Mouse (Mus musculus): ENCODE results near the gene Ssh3. TPM values are rescaled to one million over a fixed set of nuclear protein-coding genes. Genes with fewer than 3 reads are reported as not detected.
A peak's percentile ranks its signal among the peaks of the same experiment; 100 is the strongest.

The Ssh3 gene
- polyA plus RNA-seq, 1 experiment from 2014 or later = 17.4 TPM

GRCm38 (mm10) chr19:4302936-4303639 is 34.1 kb upstream of the Ssh3 start:
- Histone ChIP-seq H3K27me3 (no peaks in the 10 kb centered on the region), H3K9me3 (no peaks in the 10 kb centered on the region), H3K4me3 (peak overlapping the region; percentile 25), H3K4me1 (peaks cover 74% of the 10 kb centered on the region), H3K4me2 (peak overlapping the region; percentile 57), H3K36me3 (no peaks in the 10 kb centered on the region; the same call in 1 of the 2 replicates), H3K9ac (peak overlapping the region; percentile 65), H3K27ac (peak overlapping the region; percentile 89)
- 64% methylated on average over 7 of the region's 7 CpGs for WGBS
- no peak for ATAC-seq (ENCODE audit: insufficient number of reproducible peaks, insufficient read depth, low FRiP score, low TSS enrichment, low read depth)

DNA sequence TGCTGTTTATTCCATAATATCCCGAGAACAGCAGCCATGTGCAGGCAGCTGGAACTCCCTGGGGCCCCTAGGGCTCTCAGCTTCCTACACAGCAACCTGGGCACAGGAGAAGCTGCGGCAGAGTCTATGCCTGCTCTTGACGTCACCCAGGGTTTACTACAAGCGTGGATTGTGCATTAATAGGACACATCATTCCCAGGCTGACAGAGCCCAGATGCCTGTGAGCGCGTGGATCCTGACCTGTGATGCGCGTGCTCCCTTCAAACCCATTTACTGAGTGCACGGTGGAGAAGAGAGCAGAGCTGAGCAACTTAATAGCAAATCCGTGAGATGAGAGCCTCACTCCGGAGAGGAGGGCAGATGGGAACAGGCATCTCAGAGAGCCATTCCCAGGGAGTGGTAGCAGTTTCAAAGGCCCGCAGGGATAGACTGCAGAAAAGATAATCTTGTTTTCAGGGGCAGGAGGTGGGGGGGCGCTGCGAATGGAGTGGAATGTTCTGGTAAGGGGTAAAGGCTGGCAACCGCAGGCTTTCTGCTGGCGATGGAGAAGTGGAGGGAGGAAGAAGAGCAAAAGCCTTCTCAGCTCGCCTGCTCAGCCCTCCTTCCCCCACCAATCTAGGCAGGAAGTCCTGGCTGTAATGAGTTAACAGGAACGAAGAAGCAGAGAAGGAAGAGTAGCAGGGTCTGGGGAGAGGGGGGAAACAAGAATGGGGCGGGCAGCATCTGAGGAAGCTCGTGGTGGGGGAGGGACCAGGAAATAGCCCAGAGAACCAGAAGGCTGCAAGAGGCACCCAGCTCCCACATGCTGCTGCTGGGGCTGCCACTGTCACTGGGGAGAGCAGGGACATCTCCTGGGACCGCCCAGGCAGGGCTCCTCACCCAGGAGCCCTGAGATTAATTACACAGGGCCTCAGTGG is 33.0 kb upstream of the Ssh3 start:
- peak overlapping the region; percentile 25 for H3K4me3 ChIP-seq
- H3K9ac ChIP-seq = peak overlapping the region; percentile 65

GRCm38 (mm10) chr19:4300852-4301734 is 32.1 kb upstream of the Ssh3 start:
- Histone ChIP-seq H3K36me3 (peaks cover 6% of the 10 kb centered on the region; the same call in 1 of the 2 replicates), H3K4me2 (peak overlapping the region; percentile 57), H3K9me3 (no peaks in the 10 kb centered on the region), H3K9ac (peak overlapping the region; percentile 65), H3K27ac (peak overlapping the region; percentile 89), H3K27me3 (no peaks in the 10 kb centered on the region), H3K4me1 (peaks cover 67% of the 10 kb centered on the region), H3K4me3 (peak overlapping the region; percentile 25; the same call in 1 of the 2 replicates)
- 66% methylated on average over 11 of the region's 11 CpGs for WGBS
- ATAC-seq (ENCODE audit: insufficient number of reproducible peaks, insufficient read depth, low FRiP score, low TSS enrichment, low read depth) = no peak

More for the DNA sequence above, 33.0 kb upstream of the Ssh3 start:
- peak overlapping the region; percentile 57 for H3K4me2 ChIP-seq
- peak overlapping the region; percentile 89 for H3K27ac ChIP-seq
- peaks cover 75% of the 10 kb centered on the region for H3K4me1 ChIP-seq
- no peak for ATAC-seq (ENCODE audit: insufficient number of reproducible peaks, insufficient read depth, low FRiP score, low TSS enrichment, low read depth)
- peaks cover 6% of the 10 kb centered on the region; the same call in 1 of the 2 replicates for H3K36me3 ChIP-seq
- 15% methylated on average over 21 of the region's 21 CpGs for WGBS
- no peaks in the 10 kb centered on the region for H3K9me3 ChIP-seq
- no peaks in the 10 kb centered on the region for H3K27me3 ChIP-seq

GRCm38 (mm10) chr19:4300271-4300704 is 31.3 kb upstream of the Ssh3 start:
- Histone ChIP-seq H3K36me3 (peaks cover 13% of the 10 kb centered on the region), H3K9ac (0 out of 2 replicates have a peak overlapping the region, but pooled peaks have one; percentile 27), H3K4me3 (no peak overlapping the region), H3K27me3 (no peaks in the 10 kb centered on the region), H3K4me1 (peaks cover 67% of the 10 kb centered on the region), H3K4me2 (no peak overlapping the region), H3K27ac (no peak overlapping the region; the same call in 1 of the 2 replicates), H3K9me3 (no peaks in the 10 kb centered on the region)
- no peak for ATAC-seq (ENCODE audit: insufficient number of reproducible peaks, insufficient read depth, low FRiP score, low TSS enrichment, low read depth)
- 60% methylated on average over 7 of the region's 7 CpGs for WGBS

GRCm38 (mm10) chr19:4299574-4300270 is 30.7 kb upstream of the Ssh3 start:
- no peak overlapping the region for H3K4me2 ChIP-seq
- 0 out of 2 replicates have a peak overlapping the region, but pooled peaks have one; percentile 27 for H3K9ac ChIP-seq
- 83% methylated on average over 6 of the region's 6 CpGs for WGBS
- no peaks in the 10 kb centered on the region for H3K9me3 ChIP-seq
- H3K27ac ChIP-seq = no peak overlapping the region
- H3K27me3 ChIP-seq = no peaks in the 10 kb centered on the region
- H3K4me3 ChIP-seq = no peak overlapping the region
- no peak for ATAC-seq (ENCODE audit: insufficient number of reproducible peaks, insufficient read depth, low FRiP score, low TSS enrichment, low read depth)
- H3K36me3 ChIP-seq = peaks cover 18% of the 10 kb centered on the region
- peaks cover 66% of the 10 kb centered on the region for H3K4me1 ChIP-seq

DNA sequence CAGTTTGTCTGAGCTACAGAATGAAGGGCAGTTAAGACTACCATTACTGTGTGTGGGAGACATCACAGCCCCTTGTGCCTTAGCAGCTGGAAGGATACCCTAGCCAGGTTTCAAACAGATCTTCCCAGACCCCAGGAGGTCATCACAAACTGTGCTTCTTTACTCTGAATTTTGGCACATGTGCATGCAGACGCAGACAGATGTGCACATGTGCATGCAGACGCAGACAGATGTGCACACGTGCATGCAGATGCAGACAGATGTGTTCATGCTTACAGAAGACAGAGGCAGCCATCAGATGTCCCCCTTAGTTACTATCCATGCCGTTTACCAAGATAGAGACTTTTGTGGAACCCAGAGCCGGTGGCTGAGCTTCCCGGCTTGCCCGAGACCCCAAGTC is 30.1 kb upstream of the Ssh3 start:
- no peak for ATAC-seq (ENCODE audit: insufficient number of reproducible peaks, insufficient read depth, low FRiP score, low TSS enrichment, low read depth)
- Histone ChIP-seq H3K27ac (no peak overlapping the region), H3K4me3 (no peak overlapping the region), H3K9ac (no peak overlapping the region), H3K4me2 (no peak overlapping the region), H3K27me3 (no peaks in the 10 kb centered on the region), H3K4me1 (peaks cover 64% of the 10 kb centered on the region), H3K9me3 (no peaks in the 10 kb centered on the region), H3K36me3 (peaks cover 24% of the 10 kb centered on the region)
- WGBS = 85% methylated on average over 7 of the region's 7 CpGs

- H3K4me1 ChIP-seq = peaks cover 58% of the 10 kb centered on the region
- H3K27ac ChIP-seq = no peak overlapping the region
- WGBS = 80% methylated on average over 17 of the region's 17 CpGs
- H3K27me3 ChIP-seq = no peaks in the 10 kb centered on the region
- no peak overlapping the region for H3K9ac ChIP-seq
- ATAC-seq (ENCODE audit: insufficient number of reproducible peaks, insufficient read depth, low FRiP score, low TSS enrichment, low read depth) = no peak
- no peaks in the 10 kb centered on the region for H3K9me3 ChIP-seq
- peaks cover 30% of the 10 kb centered on the region for H3K36me3 ChIP-seq
- H3K4me3 ChIP-seq = no peak overlapping the region
- H3K4me2 ChIP-seq = no peak overlapping the region
These were observed 29.5 kb upstream of the Ssh3 start for GRCm38 (mm10) chr19:4298322-4299121.

- 90% methylated on average over 5 of the region's 5 CpGs for WGBS
- Histone ChIP-seq H3K27ac (no peak overlapping the region), H3K4me1 (peaks cover 51% of the 10 kb centered on the region), H3K27me3 (no peaks in the 10 kb centered on the region), H3K4me3 (no peak overlapping the region), H3K36me3 (peaks cover 36% of the 10 kb centered on the region), H3K9ac (no peak overlapping the region), H3K4me2 (no peak overlapping the region), H3K9me3 (no peaks in the 10 kb centered on the region)
- no peak for ATAC-seq (ENCODE audit: insufficient number of reproducible peaks, insufficient read depth, low FRiP score, low TSS enrichment, low read depth)
These were observed 28.9 kb upstream of the Ssh3 start for GRCm38 (mm10) chr19:4297851-4298250.

DNA sequence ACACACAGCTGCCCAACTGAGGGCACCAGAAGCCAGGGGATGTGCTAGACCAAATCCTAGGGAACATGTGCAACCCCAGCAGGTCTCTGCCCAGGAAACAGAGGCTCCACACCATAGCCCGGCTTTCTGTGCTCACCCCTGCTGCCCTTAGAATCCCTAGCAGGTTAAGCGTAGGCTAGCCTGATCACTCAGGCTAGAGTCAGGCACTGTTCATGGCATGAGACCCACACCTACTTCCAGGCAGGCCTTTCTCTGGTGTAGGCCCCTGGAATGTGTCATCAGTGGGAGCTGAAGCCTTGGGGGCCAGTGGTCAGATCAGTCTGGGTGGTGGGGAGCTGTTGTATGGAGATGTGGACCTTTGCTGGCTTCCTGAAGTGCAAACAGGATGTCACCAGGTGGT is 27.6 kb upstream of the Ssh3 start:
- Histone ChIP-seq H3K9me3 (no peaks in the 10 kb centered on the region), H3K9ac (no peak overlapping the region), H3K4me1 (peaks cover 38% of the 10 kb centered on the region), H3K27ac (no peak overlapping the region), H3K27me3 (no peaks in the 10 kb centered on the region), H3K36me3 (peaks cover 49% of the 10 kb centered on the region), H3K4me3 (no peak overlapping the region), H3K4me2 (no peak overlapping the region)
- no peak for ATAC-seq (ENCODE audit: insufficient number of reproducible peaks, insufficient read depth, low FRiP score, low TSS enrichment, low read depth)
- WGBS = 86% methylated on average over 2 of the region's 2 CpGs

DNA sequence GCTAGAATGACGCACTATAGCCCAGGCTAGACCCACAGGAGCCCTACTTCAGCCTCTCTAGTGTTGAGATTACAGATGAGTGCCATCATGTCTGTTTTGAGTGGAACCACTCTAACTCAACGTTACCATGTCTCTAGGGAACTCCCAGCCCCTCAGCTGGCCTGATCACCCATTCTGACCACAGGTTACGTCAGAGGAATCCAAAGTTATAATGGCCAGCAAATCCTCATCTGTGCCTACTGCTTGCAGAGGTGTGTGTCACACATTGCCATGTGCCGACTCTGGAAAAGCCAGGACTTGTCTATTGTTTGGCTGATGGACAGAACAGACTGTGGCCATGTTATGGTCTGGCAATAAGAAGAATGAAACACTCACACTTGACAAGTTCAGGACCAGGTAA is 26.4 kb upstream of the Ssh3 start:
- no peak overlapping the region for H3K9ac ChIP-seq
- no peaks in the 10 kb centered on the region for H3K9me3 ChIP-seq
- no peak overlapping the region for H3K27ac ChIP-seq
- peaks cover 26% of the 10 kb centered on the region for H3K4me1 ChIP-seq
- no peak overlapping the region for H3K4me2 ChIP-seq
- peaks cover 61% of the 10 kb centered on the region for H3K36me3 ChIP-seq
- no peak for ATAC-seq (ENCODE audit: insufficient number of reproducible peaks, insufficient read depth, low FRiP score, low TSS enrichment, low read depth)
- 85% methylated on average over 4 of the region's 4 CpGs for WGBS
- no peak overlapping the region for H3K4me3 ChIP-seq
- no peaks in the 10 kb centered on the region for H3K27me3 ChIP-seq
